Mouse (Mus musculus) lung, postnatal 0 days (tissue): ENCODE measurements around the gene Arfrp1.

Experiments
- CTCF ChIP-seq: IDR thresholded peaks from 2 replicates; pipeline ENCODE4 v1.5.1; 2016; ENCODE audit warnings: antibody characterized with exemption, mild to moderate bottlenecking
- EP300 ChIP-seq: IDR thresholded peaks from 2 replicates; pipeline ENCODE4 v1.6.1; 2016; ENCODE audit warnings: antibody characterized with exemption, mild to moderate bottlenecking, control low read depth

DNA sequence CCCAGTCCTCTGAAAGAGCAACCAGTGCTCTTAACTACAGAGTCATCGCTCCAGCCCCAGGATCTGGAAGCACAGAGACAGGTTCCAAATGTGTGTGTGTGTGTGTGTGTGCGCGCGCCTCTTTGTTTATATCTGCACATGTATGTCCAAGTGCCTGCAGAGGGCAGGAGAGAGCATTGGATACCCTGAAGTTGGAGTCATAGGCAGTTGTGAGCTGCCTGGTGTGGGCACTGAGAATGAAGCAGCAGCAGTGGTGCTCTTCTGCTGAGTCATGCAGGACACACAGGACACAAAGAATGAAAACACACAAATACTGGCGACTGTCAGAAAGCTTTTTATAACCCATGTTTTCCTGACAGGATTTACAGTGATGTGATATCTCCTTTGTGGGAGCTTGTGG, 4.8 kb upstream of the Arfrp1 start:
- TF ChIP-seq CTCF (peak; percentile 32; the same call in 1 of the 2 replicates), EP300 (no peak)
